Mouse (Mus musculus) duodenum, adult 2 months (tissue): ENCODE measurements around the gene Pcsk6. TPM values are rescaled to one million over a fixed set of nuclear protein-coding genes. Genes with fewer than 3 reads are reported as not detected.

Experiments used
- polyA plus RNA-seq: library from polyadenylated mRNA; depleted of rRNA; stranded (reverse); fragments of >200 nt; gene quantifications from 2 replicates; pipeline ENCODE4 v1.2.3, GENCODE M21; 2012; ENCODE audit warnings: low replicate concordance; rRNA removed

Pcsk6 gene
- 8.1 and 14.5 TPM in 2 replicates for polyA plus RNA-seq

DNA sequence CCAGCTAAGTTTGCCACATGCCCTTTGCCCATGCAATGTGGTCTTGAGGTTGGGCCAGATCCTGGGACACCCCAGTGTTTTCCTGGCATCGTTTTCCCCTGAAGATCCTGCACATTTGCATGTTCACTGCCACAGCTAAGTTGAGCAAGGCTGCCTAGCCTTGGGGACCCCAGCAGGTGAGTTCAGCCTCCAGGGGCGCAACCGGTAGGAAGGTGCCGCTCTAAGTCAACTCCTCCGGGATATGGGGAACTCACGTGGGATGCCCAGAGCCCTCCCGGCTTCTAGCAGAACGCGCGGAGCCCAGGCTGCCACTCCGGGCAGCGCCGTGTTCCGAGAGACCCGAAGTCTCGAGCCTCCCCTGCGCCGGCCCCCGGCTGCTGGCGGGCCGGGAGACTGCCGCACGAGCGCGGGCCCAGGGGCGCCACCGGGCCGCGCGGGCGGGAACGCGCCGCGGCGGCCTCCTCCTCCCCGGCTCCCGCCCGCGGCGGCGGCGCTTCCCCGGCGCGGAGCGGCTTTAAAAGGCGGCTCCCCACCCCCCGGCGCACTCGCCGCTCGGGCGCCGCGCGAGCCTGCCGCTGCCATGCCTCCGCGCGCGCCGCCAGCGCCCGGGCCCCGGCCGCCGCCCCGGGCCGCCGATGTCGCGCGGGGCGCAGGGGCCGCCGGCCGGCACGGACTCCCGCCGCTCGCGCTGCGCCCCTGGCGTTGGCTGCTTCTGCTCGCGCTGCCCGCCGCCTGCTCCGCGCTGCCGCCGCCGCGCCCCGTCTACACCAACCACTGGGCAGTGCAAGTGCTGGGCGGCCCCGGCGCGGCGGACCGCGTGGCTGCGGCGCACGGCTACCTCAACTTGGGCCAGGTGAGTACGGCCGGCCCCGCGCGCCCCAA lies at the start of gene Pcsk6:
Gene Pcsk6 (plus strand): TSS at position 144 of the 882 bp plus-strand sequence.

GRCm38 (mm10) chr7:66043552-66044459 lies 182.3 kb downstream of the Pcsk6 start, which contains the start of gene Gm45213:
Gene Gm45213, plus strand, starts transcription at chr7:66043602.

GRCm38 (mm10) chr7:66058703-66059102 lies 197.2 kb downstream of the Pcsk6 start, which contains the start of gene Snrpa1:
Gene Snrpa1, plus strand, starts transcription at chr7:66059003.

DNA sequence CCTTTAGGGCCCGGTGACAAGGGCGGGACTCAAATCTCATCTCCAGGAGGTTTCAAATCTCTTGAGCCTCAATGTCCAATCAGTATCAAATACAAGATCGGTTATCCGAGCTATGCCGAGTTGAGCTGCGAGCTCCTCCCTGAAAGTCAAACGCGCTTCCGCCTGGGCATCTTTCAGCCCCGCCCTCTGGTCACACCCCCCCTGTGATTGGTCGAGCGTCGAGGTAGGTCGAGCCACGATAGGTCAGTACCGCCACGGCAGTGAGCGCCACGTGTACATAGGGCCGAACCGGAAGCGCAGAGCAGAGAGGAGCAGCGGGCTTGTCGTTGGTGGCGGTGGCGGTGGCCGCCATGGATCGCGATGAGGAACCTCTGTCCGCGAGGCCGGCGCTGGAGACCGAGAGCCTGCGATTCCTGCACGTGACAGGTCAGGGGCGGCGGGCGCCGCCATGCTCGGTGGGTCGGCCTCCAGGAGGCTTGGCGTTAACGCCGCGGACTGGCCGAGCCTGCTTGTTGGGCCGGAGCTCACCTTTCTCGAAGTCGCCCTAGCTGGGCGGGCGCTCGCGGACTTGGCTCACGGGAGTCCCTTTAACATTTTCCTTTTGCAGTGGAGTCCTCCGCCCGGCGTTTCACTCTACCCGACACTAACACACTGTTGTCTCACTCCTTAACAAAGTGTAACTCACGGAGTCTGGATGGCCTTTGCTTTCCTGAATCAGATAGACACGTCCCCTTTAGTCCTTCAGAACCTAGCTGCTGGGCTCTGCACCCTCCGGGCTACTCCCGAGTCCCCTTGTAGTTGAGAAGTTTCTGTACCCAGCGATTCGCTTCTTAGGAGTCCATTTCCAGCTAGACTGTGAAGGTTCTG lies 218.1 kb downstream of the Pcsk6 start, which contains the start of gene Selenos:
Gene Selenos (plus strand): TSS at position 286 of the 867 bp plus-strand sequence.

Other genes with a start within 250 kb of the Pcsk6 start
- 0.89 and 1.7 TPM in 2 replicates for gene Tarsl2, start 216.8 kb upstream of the Pcsk6 start, polyA plus RNA-seq
- 55.1 and 79.5 TPM in 2 replicates for gene Tm2d3, start 170.6 kb upstream of the Pcsk6 start, polyA plus RNA-seq
- not detected in 2 replicates for gene Gm45213, start 181.9 kb downstream of the Pcsk6 start, polyA plus RNA-seq
- gene Snrpa1, start 197.3 kb downstream of the Pcsk6 start, polyA plus RNA-seq = 1.8 and 2.4 TPM in 2 replicates
- 148 and 149 TPM in 2 replicates for gene Selenos, start 217.9 kb downstream of the Pcsk6 start, polyA plus RNA-seq
- gene Chsy1, start 247.8 kb downstream of the Pcsk6 start, polyA plus RNA-seq = 0.99 and 1.2 TPM in 2 replicates